26 mouse cellular contexts compared by ENCODE assay signal in the genomic region with DNA sequence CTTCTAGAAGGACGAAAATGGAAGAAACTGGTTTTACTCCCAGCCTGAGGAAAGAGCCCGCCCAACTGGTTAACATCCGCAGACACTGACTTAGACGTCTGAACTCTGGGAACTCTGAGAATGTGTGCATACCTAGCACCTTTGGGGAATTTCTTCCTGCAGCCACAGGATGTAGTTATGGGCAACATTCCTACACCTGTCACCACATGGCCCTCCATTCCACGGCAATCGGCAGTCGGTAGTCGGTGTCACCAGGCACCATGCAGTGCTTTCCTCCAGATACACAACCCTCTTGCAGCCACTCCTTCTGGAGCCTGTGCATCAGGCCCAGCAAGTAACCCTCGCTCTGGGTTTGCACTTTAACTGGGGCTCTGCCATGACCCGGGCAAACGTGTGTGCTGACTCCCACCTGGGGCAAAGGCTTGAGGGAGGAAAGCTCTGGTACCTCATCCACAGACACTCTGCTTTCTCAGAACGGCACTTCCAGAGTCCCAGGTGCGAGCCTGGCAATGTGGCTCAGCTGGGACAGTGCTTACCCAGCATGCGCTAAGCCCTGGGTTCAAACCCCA. TPM values are rescaled to one million over a fixed set of nuclear protein-coding genes. Genes with fewer than 3 reads are reported as not detected.
DNase-seq lines count a peak whose midpoint lies in the region; ATAC-seq and TF ChIP-seq lines count a peak whose summit lies in the region.
"Had no signal": no experiment of that assay in that cellular context is flagged by ENCODE, and none has a peak within 500 bp of the region (broad histone marks: within the 10 kb centered on the region; RNA-seq: fewer than 3 reads in every experiment).

No protein-coding gene starts in this region.

- peak overlapping the region; percentile 8 for H3K9ac ChIP-seq in intestine, embryonic 16.5 days (ENCODE audit: low read depth, low read length)
- H3K9ac ChIP-seq in stomach, embryonic 15.5 days = no peak overlapping the region
- H3K9ac ChIP-seq: liver, embryonic 12.5 days had no signal

- H3K27me3 ChIP-seq in kidney, adult 2 months (replicated peaks; ENCODE audit: control insufficient read depth, insufficient read depth, low read length) = no peaks in the 10 kb centered on the region
- H3K27me3 ChIP-seq in intestine, embryonic 16.5 days (replicated peaks; ENCODE audit: control insufficient read depth, insufficient read depth, low read length) = no peaks in the 10 kb centered on the region
- H3K27me3 ChIP-seq in stomach, embryonic 15.5 days (replicated peaks) = no peaks in the 10 kb centered on the region
- H3K27me3 ChIP-seq: CH12.LX; heart, embryonic 13.5 days had no signal

- peak overlapping the region; percentile 22 for H3K4me2 ChIP-seq in intestine, embryonic 16.5 days (ENCODE audit: low read depth, low read length)
- H3K4me2 ChIP-seq in stomach, embryonic 15.5 days = no peak overlapping the region
- H3K4me2 ChIP-seq: heart, embryonic 13.5 days; liver, embryonic 12.5 days; midbrain, embryonic 11.5 days had no signal

- ATAC-seq in intestine, embryonic 16.5 days = no peak
- no peak for ATAC-seq in stomach, embryonic 15.5 days (ENCODE audit: insufficient read depth, low FRiP score, low read depth)
- ATAC-seq in monocyte, adult 5-6 weeks (replicated peaks; ENCODE audit: insufficient number of reproducible peaks, low FRiP score, low TSS enrichment, poor library complexity, severe bottlenecking) = no peak
- ATAC-seq: forebrain, embryonic 16.5 days; hindbrain, postnatal 0 days; liver, embryonic 12.5 days had no signal

- H3K4me1 ChIP-seq in kidney, adult 2 months (ENCODE audit: control insufficient read depth, insufficient read depth, low read length) = peaks cover 58% of the 10 kb centered on the region
- H3K4me1 ChIP-seq in intestine, embryonic 16.5 days (ENCODE audit: control insufficient read depth, insufficient read depth, low read length) = peaks cover 52% of the 10 kb centered on the region
- H3K4me1 ChIP-seq in stomach, embryonic 15.5 days = peaks cover 37% of the 10 kb centered on the region

- no peaks in the 10 kb centered on the region for H3K9me3 ChIP-seq in intestine, embryonic 16.5 days (ENCODE audit: control insufficient read depth, low read length)
- H3K9me3 ChIP-seq in stomach, embryonic 15.5 days = no peaks in the 10 kb centered on the region
- H3K9me3 ChIP-seq: forebrain, embryonic 10.5 days; heart, embryonic 13.5 days; liver, embryonic 12.5 days had no signal

- TF ChIP-seq POLR2A in kidney, adult 2 months (IDR thresholded peaks at IDR 0.05; ENCODE audit: low read depth, low read length) = no peak

- H3K27ac ChIP-seq in kidney, adult 2 months (ENCODE audit: insufficient read depth, low read depth, low read length) = peak overlapping the region; percentile 49
- H3K27ac ChIP-seq in intestine, embryonic 16.5 days (ENCODE audit: low read length) = peak overlapping the region; percentile 14
- H3K27ac ChIP-seq in stomach, embryonic 15.5 days = peak overlapping the region; percentile 54
- H3K27ac ChIP-seq: forebrain, embryonic 10.5 days; heart, embryonic 13.5 days; hindbrain, postnatal 0 days; liver, embryonic 12.5 days had no signal

- TF ChIP-seq CTCF in kidney, adult 2 months (conservative IDR thresholded peaks at IDR 0.05; ENCODE audit: insufficient read depth, insufficient read length, low read depth, low read length) = no peak

- H3K4me3 ChIP-seq in kidney, adult 2 months (ENCODE audit: insufficient read depth, low read depth, low read length) = no peak overlapping the region
- H3K4me3 ChIP-seq in intestine, embryonic 16.5 days (ENCODE audit: low read length) = peak overlapping the region; percentile 38
- no peak overlapping the region for H3K4me3 ChIP-seq in stomach, embryonic 15.5 days (replicated peaks)
- H3K4me3 ChIP-seq: forebrain, embryonic 10.5 days; heart, embryonic 13.5 days; liver, embryonic 12.5 days had no signal

- no peaks in the 10 kb centered on the region for H3K36me3 ChIP-seq in kidney, adult 2 months (ENCODE audit: control insufficient read depth, insufficient read depth, low read length)
- no peaks in the 10 kb centered on the region for H3K36me3 ChIP-seq in intestine, embryonic 16.5 days (ENCODE audit: control insufficient read depth, insufficient read depth, low read length)
- H3K36me3 ChIP-seq in stomach, embryonic 15.5 days = no peaks in the 10 kb centered on the region
- H3K36me3 ChIP-seq: forebrain, embryonic 10.5 days; heart, embryonic 13.5 days; liver, embryonic 12.5 days had no signal

- 52% methylated on average over 14 of the region's 14 CpGs for WGBS in kidney, adult 2 months
- 74% methylated on average over 14 of the region's 14 CpGs for WGBS in intestine, embryonic 16.5 days
- 77% methylated on average over 14 of the region's 14 CpGs for WGBS in stomach, embryonic 15.5 days

- DNase-seq in kidney, adult 2 months = peak; percentile 59
- DNase-seq in kidney, adult 8-10 months = no peak
- DNase-seq in R1 (ENCODE audit: low read depth, low spot score) = peak; percentile 50
- DNase-seq in layer of hippocampus, adult 18-20 months (ENCODE audit: low spot score in 2 of 2) = no peak
- DNase-seq: adrenal gland, postnatal 25 days; B cell, adult 2 months; cerebellum, postnatal 10 days; gastrocnemius, postnatal 14 days; heart, adult 18-20 months; heart, postnatal 14 days; layer of hippocampus, adult 9-11 months; left cerebral cortex, postnatal 4 days; lung, adult 18-20 months; lung, postnatal 10 days had no signal

RNA-seq across cellular contexts. Expression of a gene that starts 30.8 kb away (rescaled TPM):
- polyA plus RNA-seq in kidney, adult 2 months (2012; rRNA removed) = 0.18 and 0.28 TPM in 2 replicates
- 1.4 and 2.3 TPM in 2 replicates for polyA plus RNA-seq in intestine, embryonic 16.5 days (2015; fragmentation: Nextera tagmentation; extraction: Ambion mirVana)
- polyA plus RNA-seq in stomach, embryonic 15.5 days (2015; fragmentation: Nextera tagmentation; extraction: Ambion mirVana) = 2.0 and 2.7 TPM in 2 replicates
- 10 to 100 TPM; 12.8 to 13.1 TPM for total RNA-seq in layer of hippocampus, adult 18-20 months (2021)
- total RNA-seq in monocyte, adult 5-6 weeks (2017) = 0.32 to 4.4 TPM (median 0.38 TPM) in 3 replicates
- total RNA-seq: MEL; neutrophil, adult 5-6 weeks had no signal

RNA-seq across cellular contexts. Expression of a gene that starts 38.4 kb away (rescaled TPM):
- polyA plus RNA-seq in kidney, adult 2 months (2012; rRNA removed) = 59.6 and 60.4 TPM in 2 replicates
- 160 and 206 TPM in 2 replicates for polyA plus RNA-seq in intestine, embryonic 16.5 days (2015; fragmentation: Nextera tagmentation; extraction: Ambion mirVana)
- 62.4 and 64.8 TPM in 2 replicates for polyA plus RNA-seq in stomach, embryonic 15.5 days (2015; fragmentation: Nextera tagmentation; extraction: Ambion mirVana)
- total RNA-seq in layer of hippocampus, adult 18-20 months (2021) = 1 to 10 TPM; 3.5 to 4.5 TPM
- 57.2 to 77.8 TPM (median 58.7 TPM) in 3 replicates for total RNA-seq in monocyte, adult 5-6 weeks (2017)
- total RNA-seq: MEL had no signal

Comparison
In these comparisons a context has a peak if more than half of its experiments do, and no peak if none do; other contexts are left out.
1. DNase-seq: peak in kidney, adult 2 months (single experiment) and R1 (single experiment); none in kidney, adult 8-10 months (0 of 2) and layer of hippocampus, adult 18-20 months (0 of 2).
2. Peak in every context shown above with its lines, with median percentiles within 50 percentile points of each other: H3K27ac ChIP-seq.